17 mouse cellular contexts compared by ENCODE assay signal in the genomic region with DNA sequence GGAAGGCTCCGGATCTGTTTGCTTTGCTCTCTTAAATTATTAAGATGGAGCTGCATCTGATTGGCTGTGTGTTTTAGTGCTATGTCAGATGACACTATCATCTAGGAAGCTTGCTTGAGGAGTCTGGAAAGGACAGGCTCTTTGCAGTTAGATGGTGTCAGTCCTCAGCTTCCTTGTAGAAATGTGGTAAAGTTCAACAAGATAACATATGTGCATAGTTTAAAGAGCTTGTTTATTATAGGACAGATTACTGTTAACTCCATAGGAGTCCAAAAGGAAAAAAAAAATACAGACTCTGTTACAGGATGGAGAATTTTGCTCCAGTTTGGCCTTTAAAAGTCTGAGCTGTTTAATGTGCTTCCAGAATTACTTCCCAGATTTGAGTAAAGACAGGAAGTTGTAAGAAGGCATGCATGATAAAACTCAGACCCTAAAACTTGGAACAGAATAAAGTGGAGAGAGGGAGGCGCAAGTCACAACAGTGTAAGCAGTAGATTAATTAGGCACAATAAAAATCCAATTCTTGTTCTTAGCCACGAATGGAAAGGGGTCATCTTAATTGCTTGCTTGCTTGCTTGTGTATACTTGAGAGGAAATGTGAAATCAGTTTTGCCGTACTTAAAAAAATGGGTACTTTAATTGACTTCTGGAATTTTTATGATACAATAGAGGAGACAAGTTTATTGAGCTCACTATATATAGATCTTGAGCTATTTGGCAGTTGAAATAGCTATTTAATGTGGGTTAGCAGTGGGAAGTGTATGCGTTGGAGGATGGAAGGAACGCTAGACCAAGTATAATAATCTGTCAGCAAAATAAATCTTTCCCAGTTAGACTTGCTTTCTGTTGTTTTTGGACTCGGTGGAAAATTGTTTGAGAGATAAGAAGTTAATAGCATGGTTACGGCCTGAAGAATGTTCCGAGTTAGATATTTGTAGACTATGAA. TPM values are rescaled to one million over a fixed set of nuclear protein-coding genes. Genes with fewer than 3 reads are reported as not detected.
DNase-seq lines count a peak whose midpoint lies in the region; ATAC-seq and TF ChIP-seq lines count a peak whose summit lies in the region.
"Had no signal": no experiment of that assay in that cellular context is flagged by ENCODE, and none has a peak within 500 bp of the region (broad histone marks: within the 10 kb centered on the region; RNA-seq: fewer than 3 reads in every experiment).

No protein-coding gene starts in this region.

- 0 out of 2 replicates have a peak, but pooled peaks cover 4% of the 10 kb centered on the region for H3K9me3 ChIP-seq in heart, embryonic 12.5 days (replicated peaks)
- H3K9me3 ChIP-seq in kidney, postnatal 0 days (replicated peaks; ENCODE audit: low read length), result no peaks in the 10 kb centered on the region
- no peaks in the 10 kb centered on the region for H3K9me3 ChIP-seq in limb, embryonic 14.5 days (ENCODE audit: control insufficient read depth, low read length)
- H3K9me3 ChIP-seq: embryonic facial prominence, embryonic 13.5 days; forebrain, embryonic 12.5 days; midbrain, embryonic 12.5 days had no signal

- no peaks in the 10 kb centered on the region for H3K27me3 ChIP-seq in heart, embryonic 12.5 days (replicated peaks)
- H3K27me3 ChIP-seq in kidney, postnatal 0 days (ENCODE audit: insufficient read depth, low read length), result no peaks in the 10 kb centered on the region
- H3K27me3 ChIP-seq in limb, embryonic 14.5 days (ENCODE audit: control insufficient read depth, insufficient read depth, low read length), result no peaks in the 10 kb centered on the region
- H3K27me3 ChIP-seq: embryonic facial prominence, embryonic 13.5 days; forebrain, embryonic 12.5 days; midbrain, embryonic 12.5 days had no signal

- no peak for ATAC-seq in heart, embryonic 12.5 days (ENCODE audit: insufficient number of reproducible peaks, low FRiP score)
- ATAC-seq in kidney, postnatal 0 days (replicated peaks; ENCODE audit: low FRiP score, low read depth), result peak; percentile 72
- ATAC-seq in limb, embryonic 14.5 days (ENCODE audit: low FRiP score, low read depth), result peak; percentile 63; the same call in 1 of the 2 replicates
- ATAC-seq: hindbrain, postnatal 0 days had no signal

- TF ChIP-seq CTCF in kidney, postnatal 0 days (IDR thresholded peaks at IDR 0.05; ENCODE audit: low read depth), result no peak

- no peak overlapping the region for H3K4me3 ChIP-seq in heart, embryonic 12.5 days
- H3K4me3 ChIP-seq in kidney, postnatal 0 days (replicated peaks; ENCODE audit: low read depth, low read length), result no peak overlapping the region
- no peak overlapping the region for H3K4me3 ChIP-seq in limb, embryonic 14.5 days (replicated peaks; ENCODE audit: low read length)
- H3K4me3 ChIP-seq: embryonic facial prominence, embryonic 13.5 days; forebrain, embryonic 12.5 days; midbrain, embryonic 12.5 days had no signal

- no peak overlapping the region for H3K4me2 ChIP-seq in heart, embryonic 12.5 days
- H3K4me2 ChIP-seq in kidney, postnatal 0 days (ENCODE audit: low read length), result no peak overlapping the region
- H3K4me2 ChIP-seq in limb, embryonic 14.5 days (replicated peaks; ENCODE audit: low read depth, low read length, severe bottlenecking), result no peak overlapping the region
- H3K4me2 ChIP-seq: embryonic facial prominence, embryonic 13.5 days; forebrain, embryonic 12.5 days; midbrain, embryonic 12.5 days had no signal

- H3K9ac ChIP-seq in heart, embryonic 12.5 days, result no peak overlapping the region
- H3K9ac ChIP-seq in kidney, postnatal 0 days (ENCODE audit: low read depth, low read length), result no peak overlapping the region
- H3K9ac ChIP-seq in limb, embryonic 14.5 days (ENCODE audit: low read depth, low read length, severe bottlenecking), result no peak overlapping the region
- H3K9ac ChIP-seq: embryonic facial prominence, embryonic 13.5 days; forebrain, embryonic 12.5 days; liver, embryonic 14.5 days; midbrain, embryonic 12.5 days had no signal

- 67% methylated on average over 9 of the region's 9 CpGs for WGBS in heart, embryonic 12.5 days
- 28% methylated on average over 9 of the region's 9 CpGs for WGBS in kidney, postnatal 0 days
- WGBS in limb, embryonic 14.5 days, result 36% methylated on average over 9 of the region's 9 CpGs

- TF ChIP-seq POLR2A in limb, embryonic 14.5 days (IDR thresholded peaks at IDR 0.05; ENCODE audit: borderline replicate concordance, extremely low read depth, insufficient read depth, insufficient read length), result no peak

- H3K36me3 ChIP-seq in heart, embryonic 12.5 days, result peaks cover 21% of the 10 kb centered on the region
- 0 out of 2 replicates have a peak, but pooled peaks cover 3% of the 10 kb centered on the region for H3K36me3 ChIP-seq in kidney, postnatal 0 days (ENCODE audit: insufficient read depth, low read length)
- H3K36me3 ChIP-seq in limb, embryonic 14.5 days (ENCODE audit: control insufficient read depth, insufficient read depth, low read length), result no peaks in the 10 kb centered on the region
- H3K36me3 ChIP-seq: embryonic facial prominence, embryonic 13.5 days; midbrain, embryonic 12.5 days had no signal

- DNase-seq in heart, postnatal 4 days, result no peak
- peak; percentile 95 for DNase-seq in kidney, postnatal 0 days (ENCODE audit: low spot score)
- DNase-seq in kidney, postnatal 25 days, result no peak
- peak; percentile 22 for DNase-seq in brain, adult 2 months (ENCODE audit: low read depth, low spot score)
- DNase-seq in limb, embryonic 14.5 days (ENCODE audit: low spot score), result peak; percentile 40
- DNase-seq in urinary bladder, postnatal 4 days (ENCODE audit: low spot score in 2 of 2), result no peak
- no peak for DNase-seq in thymus, postnatal 4 days
- DNase-seq: cerebellum, adult 2 months; heart, postnatal 36 days; thymus, postnatal 25 days had no signal

- peaks cover 18% of the 10 kb centered on the region for H3K4me1 ChIP-seq in heart, embryonic 12.5 days (replicated peaks)
- no peaks in the 10 kb centered on the region for H3K4me1 ChIP-seq in kidney, postnatal 0 days (replicated peaks; ENCODE audit: insufficient read depth, low read length)
- no peaks in the 10 kb centered on the region for H3K4me1 ChIP-seq in limb, embryonic 14.5 days (ENCODE audit: control insufficient read depth, insufficient read depth, low read length)
- H3K4me1 ChIP-seq: embryonic facial prominence, embryonic 13.5 days had no signal

- 0 out of 2 replicates have a peak overlapping the region, but pooled peaks have one; percentile 21 for H3K27ac ChIP-seq in heart, embryonic 12.5 days (ENCODE audit: poor library complexity, severe bottlenecking)
- peak overlapping the region; percentile 71 for H3K27ac ChIP-seq in kidney, postnatal 0 days
- no peak overlapping the region for H3K27ac ChIP-seq in limb, embryonic 14.5 days (replicated peaks; ENCODE audit: low read depth, low read length)
- H3K27ac ChIP-seq: embryonic facial prominence, embryonic 13.5 days; forebrain, embryonic 12.5 days; hindbrain, postnatal 0 days; liver, embryonic 14.5 days; macrophage; midbrain, embryonic 12.5 days had no signal

RNA-seq across cellular contexts. Expression of a gene that starts 18.5 kb away (rescaled TPM):
- 21.0 and 23.2 TPM in 2 replicates for polyA plus RNA-seq in heart, embryonic 12.5 days (2016; fragmentation: Nextera tagmentation; extraction: Ambion mirVana)
- 1 to 10 TPM; 6.9 to 7.0 TPM for total RNA-seq in heart, postnatal 4 days (2021)
- 21.0 and 28.5 TPM in 2 replicates for polyA plus RNA-seq in kidney, postnatal 0 days (2015; fragmentation: Nextera tagmentation; extraction: Ambion mirVana)
- 2.8 and 3.1 TPM in 2 replicates for polyA plus RNA-seq in limb, embryonic 14.5 days (2012; rRNA removed)
- polyA plus RNA-seq in limb, embryonic 14.5 days (2014; fragmentation: Nextera tagmentation; extraction: Ambion mirVana), result 3.5 and 4.6 TPM in 2 replicates
- polyA plus RNA-seq: macrophage had no signal

Comparison
In these comparisons a context has a peak if more than half of its experiments do, and no peak if none do; other contexts are left out.
1. DNase-seq: peak in kidney, postnatal 0 days (single experiment), brain, adult 2 months (single experiment) and limb, embryonic 14.5 days (single experiment); none in heart, postnatal 4 days (single experiment), kidney, postnatal 25 days (0 of 2), urinary bladder, postnatal 4 days (0 of 2) and thymus, postnatal 4 days (single experiment).